Mouse (Mus musculus): ENCODE data around the gene Tbrg1.

Tbrg1 gene

GRCm38 (mm10) chr9:37656931-37657481, at the start of gene Tbrg1:
Gene Tbrg1 (minus strand): TSS chr9:37657312.
- peak; percentile 45 to 70 for DNase-seq (ENCODE audit: low spot score in 2 of 2)

- peak in 1 of 2 experiments; percentile 11 for DNase-seq (ENCODE audit: low spot score in 2 of 2)
Observed at GRCm38 (mm10) chr9:37689970-37690686, 33.0 kb upstream of the Tbrg1 start.

GRCm38 (mm10) chr9:37687941-37688303, 30.8 kb upstream of the Tbrg1 start:
- no peak for DNase-seq (ENCODE audit: low spot score in 2 of 2)

- DNase-seq (ENCODE audit: low spot score in 2 of 2) = no peak
Observed at GRCm38 (mm10) chr9:37687288-37687940, 30.3 kb upstream of the Tbrg1 start.

GRCm38 (mm10) chr9:37681123-37681522, 24.0 kb upstream of the Tbrg1 start:
- no peak for DNase-seq (ENCODE audit: low spot score in 2 of 2)

- DNase-seq (ENCODE audit: low spot score in 2 of 2) = no peak
Observed at GRCm38 (mm10) chr9:37675287-37675686, 18.2 kb upstream of the Tbrg1 start.

- no peak for DNase-seq (ENCODE audit: low spot score in 2 of 2)
Observed at GRCm38 (mm10) chr9:37670261-37670660, 13.1 kb upstream of the Tbrg1 start.

GRCm38 (mm10) chr9:37669678-37670077, 12.6 kb upstream of the Tbrg1 start:
- DNase-seq (ENCODE audit: low spot score in 2 of 2) = no peak

GRCm38 (mm10) chr9:37669115-37669514, 12.0 kb upstream of the Tbrg1 start, which contains the start of gene Panx3:
Gene Panx3 (minus strand): TSS chr9:37669235.
- no peak for DNase-seq (ENCODE audit: low spot score in 2 of 2)

- DNase-seq (ENCODE audit: low spot score in 2 of 2) = no peak
Observed at GRCm38 (mm10) chr9:37666045-37666444, 8.9 kb upstream of the Tbrg1 start.

- DNase-seq (ENCODE audit: low spot score in 2 of 2) = no peak
Observed at GRCm38 (mm10) chr9:37664604-37665003, 7.5 kb upstream of the Tbrg1 start.

GRCm38 (mm10) chr9:37663210-37663609, 6.1 kb upstream of the Tbrg1 start:
- DNase-seq (ENCODE audit: low spot score in 2 of 2) = no peak

- no peak for DNase-seq (ENCODE audit: low spot score in 2 of 2)
Observed at GRCm38 (mm10) chr9:37659413-37659812, 2.3 kb upstream of the Tbrg1 start.

GRCm38 (mm10) chr9:37656439-37656881, 652 bp downstream of the Tbrg1 start:
- DNase-seq (ENCODE audit: low spot score in 2 of 2) = no peak

GRCm38 (mm10) chr9:37655961-37656360, 1.2 kb downstream of the Tbrg1 start:
- no peak for DNase-seq (ENCODE audit: low spot score in 2 of 2)

GRCm38 (mm10) chr9:37653836-37654235, 3.3 kb downstream of the Tbrg1 start:
- DNase-seq (ENCODE audit: low spot score in 2 of 2) = no peak

- no peak for DNase-seq (ENCODE audit: low spot score in 2 of 2)
Observed at GRCm38 (mm10) chr9:37650639-37651038, 6.5 kb downstream of the Tbrg1 start.

GRCm38 (mm10) chr9:37646246-37646645, 10.9 kb downstream of the Tbrg1 start:
- no peak for DNase-seq (ENCODE audit: low spot score in 2 of 2)

GRCm38 (mm10) chr9:37638721-37639120, 18.4 kb downstream of the Tbrg1 start:
- DNase-seq (ENCODE audit: low spot score in 2 of 2) = no peak

- no peak for DNase-seq (ENCODE audit: low spot score in 2 of 2)
Observed at GRCm38 (mm10) chr9:37636800-37637542, 20.1 kb downstream of the Tbrg1 start.

- peak in 1 of 2 experiments; percentile 53 for DNase-seq (ENCODE audit: low spot score in 2 of 2)
Observed at GRCm38 (mm10) chr9:37636335-37636734, 20.8 kb downstream of the Tbrg1 start.

GRCm38 (mm10) chr9:37634269-37634668, 22.8 kb downstream of the Tbrg1 start:
- no peak for DNase-seq (ENCODE audit: low spot score in 2 of 2)
